Mouse (Mus musculus) MEL (cell line): ENCODE measurements at regions not wholly inside any gene's neighbourhood (a gene's known extent, or its start where the extent isn't known, plus 50 kb on each side); places are given as distances from the start of the nearest gene placed in this dataset.

ENCODE experiments used
- DNase-seq: peaks from one replicate; pipeline ENCODE4 v3.0.0; 2011; ENCODE audit warnings: low read depth, low spot score
- H3K27ac ChIP-seq: 2 replicates; pipeline ENCODE4 v1.5.1; 2012; ENCODE audit warnings: low read depth, mild to moderate bottlenecking, control low read depth, low read length, moderate library complexity; ENCODE audit not compliant: control insufficient read depth
- H3K27me3 ChIP-seq, 2 experiments: fragments of 150-350 bp in 1 of 2; sonication (generic) in 1 of 2; 2 replicates each; pipeline ENCODE4 v1.6.1; 2012; ENCODE audit warnings: low read length in 2 of 2, mild to moderate bottlenecking in 2 of 2, improper control_type of control experiment in 1 of 2, moderate library complexity in 1 of 2; ENCODE audit not compliant: insufficient read depth in 2 of 2, control insufficient read depth in 1 of 2
- H3K36me3 ChIP-seq, 2 experiments: 2 replicates each; pipeline ENCODE4 v1.6.1; 2012 to 2014; ENCODE audit warnings: low read length in 2 of 2, improper control_type of control experiment in 1 of 2, inconsistent platforms in 1 of 2, mild to moderate bottlenecking in 1 of 2; ENCODE audit not compliant: insufficient read depth in 2 of 2, control insufficient read depth in 1 of 2
- H3K4me1 ChIP-seq, 2 experiments: fragments of 150-350 bp in 1 of 2; sonication (generic) in 1 of 2; 2 replicates each; pipeline ENCODE4 v1.6.1; 2012; ENCODE audit warnings: low read length in 2 of 2, improper control_type of control experiment in 1 of 2, mild to moderate bottlenecking in 1 of 2; ENCODE audit not compliant: insufficient read depth in 2 of 2, control insufficient read depth in 1 of 2
- H3K4me3 ChIP-seq, 2 experiments: fragments of 150-350 bp in 1 of 2; sonication (generic) in 1 of 2; 2 replicates each; pipeline ENCODE4 v1.5.1; 2012; ENCODE audit warnings: low read depth in 2 of 2, low read length in 2 of 2, mild to moderate bottlenecking in 2 of 2, moderate library complexity in 2 of 2, control low read depth in 1 of 2, improper control_type of control experiment in 1 of 2; ENCODE audit not compliant: control insufficient read depth in 1 of 2, insufficient read depth in 1 of 2
- H3K79me2 ChIP-seq: 2 replicates; pipeline ENCODE4 v1.6.1; 2012; ENCODE audit warnings: mild to moderate bottlenecking, low read length, moderate library complexity; ENCODE audit not compliant: control insufficient read depth, poor library complexity, insufficient read depth
- H3K9ac ChIP-seq: 2 replicates; pipeline ENCODE4 v1.6.1; 2012; ENCODE audit warnings: low read depth, mild to moderate bottlenecking, control low read depth, low read length, moderate library complexity; ENCODE audit not compliant: control insufficient read depth, poor library complexity, severe bottlenecking
- H3K9me3 ChIP-seq: fragments of 150-350 bp; sonication (generic); replicated peaks from 2 replicates; pipeline ENCODE4 v1.6.1; 2012; ENCODE audit warnings: mild to moderate bottlenecking, low read length, improper control_type of control experiment, moderate library complexity; ENCODE audit not compliant: insufficient read depth
- BHLHE40 ChIP-seq: IDR thresholded peaks from 2 replicates; pipeline ENCODE4 v1.6.1; 2012; ENCODE audit warnings: low read depth, mild to moderate bottlenecking, inconsistent platforms, low read length, improper control_type of control experiment, borderline replicate concordance
- CTCF ChIP-seq, 3 experiments: IDR thresholded peaks in 2 of 3; conservative IDR thresholded peaks in 1 of 3; 2 replicates each; pipeline ENCODE4 v1.5.1; 2011 to 2012; ENCODE audit warnings: low read length in 3 of 3, low read depth in 2 of 3, mild to moderate bottlenecking in 2 of 3, improper control_type of control experiment in 1 of 3, inconsistent platforms in 1 of 3, mixed read lengths in 1 of 3, moderate library complexity in 1 of 3; ENCODE audit not compliant: control insufficient read depth in 1 of 3, insufficient read depth in 1 of 3, poor library complexity in 1 of 3, severe bottlenecking in 1 of 3
- HCFC1 ChIP-seq: IDR thresholded peaks from 2 replicates; pipeline ENCODE4 v1.6.1; 2012; ENCODE audit warnings: low read depth, mild to moderate bottlenecking, inconsistent platforms, low read length, improper control_type of control experiment, moderate library complexity
- MAFK ChIP-seq: IDR thresholded peaks from 2 replicates; pipeline ENCODE4 v1.6.1; 2011; ENCODE audit warnings: low read depth, mild to moderate bottlenecking, low read length, improper control_type of control experiment, borderline replicate concordance
- MXI1 ChIP-seq: IDR thresholded peaks from 2 replicates; pipeline ENCODE4 v1.6.1; 2011; ENCODE audit warnings: mild to moderate bottlenecking, low read depth, low read length, improper control_type of control experiment
- NELFE ChIP-seq: IDR thresholded peaks from 2 replicates; pipeline ENCODE4 v1.6.1; 2011; ENCODE audit warnings: low read depth, low read length, improper control_type of control experiment
- RAD21 ChIP-seq: IDR thresholded peaks from 2 replicates; pipeline ENCODE4 v1.6.1; 2011; ENCODE audit warnings: mild to moderate bottlenecking, low read depth, low read length, improper control_type of control experiment
- SIN3A ChIP-seq: IDR thresholded peaks from 2 replicates; pipeline ENCODE4 v1.6.1; 2012; ENCODE audit warnings: low read length, improper control_type of control experiment, inconsistent platforms
- SMC3 ChIP-seq: IDR thresholded peaks from 2 replicates; pipeline ENCODE4 v1.6.1; 2011; ENCODE audit warnings: low read depth, low read length, improper control_type of control experiment
- UBTF ChIP-seq: IDR thresholded peaks from 2 replicates; pipeline ENCODE4 v1.6.1; 2012; ENCODE audit warnings: low read depth, mild to moderate bottlenecking, inconsistent platforms, low read length, improper control_type of control experiment, moderate library complexity, borderline replicate concordance; ENCODE audit not compliant: insufficient read depth
- USF2 ChIP-seq, 2 experiments: IDR thresholded peaks; 2 replicates each; pipeline ENCODE4 v1.6.1; 2011 to 2012; ENCODE audit warnings: improper control_type of control experiment in 2 of 2, low read length in 2 of 2, borderline replicate concordance in 1 of 2, inconsistent platforms in 1 of 2, low read depth in 1 of 2, mild to moderate bottlenecking in 1 of 2; ENCODE audit not compliant: insufficient read depth in 1 of 2
- ZC3H11A ChIP-seq: IDR thresholded peaks from 2 replicates; pipeline ENCODE4 v1.6.1; 2012; ENCODE audit warnings: low read depth, mild to moderate bottlenecking, inconsistent platforms, low read length, improper control_type of control experiment
- ZKSCAN1 ChIP-seq: IDR thresholded peaks from 2 replicates; pipeline ENCODE4 v1.6.1; 2012; ENCODE audit warnings: low read depth, mild to moderate bottlenecking, inconsistent platforms, low read length, improper control_type of control experiment, moderate library complexity

- Histone ChIP-seq H3K4me1 (no peaks in the 10 kb centered on the region), H3K4me3 (no peak overlapping the region)
- no peak for TF ChIP-seq USF2 (IDR thresholded peaks at IDR 0.05; ENCODE audit: borderline replicate concordance in 1 of 2, insufficient read depth in 1 of 2, low read depth in 1 of 2, low read length in 2 of 2)
- TF ChIP-seq, all 39 proteins: peak for 0
- no peak overlapping the region for H3K27ac ChIP-seq
- DNase-seq, result no peak
- H3K79me2 ChIP-seq, result no peaks in the 10 kb centered on the region
- no peaks in the 10 kb centered on the region for H3K36me3 ChIP-seq
- no peaks in the 10 kb centered on the region for H3K27me3 ChIP-seq
- H3K9me3 ChIP-seq, result no peaks in the 10 kb centered on the region
- no peak overlapping the region for H3K9ac ChIP-seq
Measured at GRCm38 (mm10) chr8:31008309-31008708, 2420.2 kb upstream of the 5930422O12Rik start.

GRCm38 (mm10) chr8:31012068-31012467 is 2416.4 kb upstream of the 5930422O12Rik start:
- Histone ChIP-seq H3K27me3 (no peaks in the 10 kb centered on the region), H3K36me3 (no peaks in the 10 kb centered on the region), H3K4me1 (no peaks in the 10 kb centered on the region), H3K9me3 (no peaks in the 10 kb centered on the region), H3K9ac (no peak overlapping the region), H3K4me3 (no peak overlapping the region), H3K79me2 (no peaks in the 10 kb centered on the region), H3K27ac (no peak overlapping the region)
- TF ChIP-seq HCFC1, result no peak
- TF ChIP-seq SMC3, result no peak
- no peak for TF ChIP-seq SIN3A
- no peak for TF ChIP-seq ZKSCAN1
- no peak for TF ChIP-seq ZC3H11A
- no peak for TF ChIP-seq MAFK
- DNase-seq, result no peak

- peak; percentile 30 to 69 (median 34) for TF ChIP-seq CTCF (IDR thresholded peaks at IDR 0.05 in 2 of 3, conservative IDR thresholded peaks at IDR 0.05 in 1 of 3; ENCODE audit: control insufficient read depth in 1 of 3, insufficient read depth in 1 of 3, low read depth in 2 of 3, low read length in 3 of 3, poor library complexity in 1 of 3, severe bottlenecking in 1 of 3)
- TF ChIP-seq UBTF, result no peak
- no peak for TF ChIP-seq NELFE
- TF ChIP-seq ZKSCAN1, result no peak
- TF ChIP-seq BHLHE40, result no peak
- peak; percentile 3 for TF ChIP-seq RAD21
- no peak for TF ChIP-seq MXI1
- TF ChIP-seq SMC3, result peak; percentile 36
- Histone ChIP-seq H3K9ac (no peak overlapping the region), H3K79me2 (no peaks in the 10 kb centered on the region), H3K9me3 (no peaks in the 10 kb centered on the region), H3K27me3 (no peaks in the 10 kb centered on the region), H3K4me3 (no peak overlapping the region), H3K36me3 (no peaks in the 10 kb centered on the region), H3K4me1 (no peaks in the 10 kb centered on the region), H3K27ac (no peak overlapping the region)
- peak; percentile 8 for DNase-seq
Measured at GRCm38 (mm10) chr8:31031721-31032591, 2396.6 kb upstream of the 5930422O12Rik start.
